Mouse (Mus musculus) CH12.LX (cell line): ENCODE data around the gene Fam168a. TPM values are rescaled to one million over a fixed set of nuclear protein-coding genes. Genes with fewer than 3 reads are reported as not detected.

Experiments
- DNase-seq: peaks from one replicate; pipeline ENCODE4 v3.0.0-alpha.2; 2013; ENCODE audit errors: extremely low read depth
- H3K27ac ChIP-seq: 2 replicates; pipeline ENCODE4 v1.5.1; 2012; ENCODE audit warnings: low read depth, mild to moderate bottlenecking, control low read depth, moderate library complexity; ENCODE audit not compliant: insufficient read depth
- H3K27me3 ChIP-seq: replicated peaks from 2 replicates; pipeline ENCODE3; 2012; ENCODE audit warnings: inconsistent platforms
- H3K36me3 ChIP-seq, 2 experiments: replicated peaks in 1 of 2; 2 replicates each; pipeline versions ENCODE3 to v1.6.1; 2012; ENCODE audit warnings: inconsistent platforms in 1 of 2, low read length in 1 of 2, mild to moderate bottlenecking in 1 of 2, mixed read lengths in 1 of 2, moderate library complexity in 1 of 2; ENCODE audit not compliant: control insufficient read depth in 1 of 2, insufficient read depth in 1 of 2
- H3K4me1 ChIP-seq, 2 experiments: 2 replicates each; pipeline ENCODE4 v1.6.1; 2012; ENCODE audit warnings: inconsistent platforms in 1 of 2, moderate library complexity in 1 of 2; ENCODE audit not compliant: insufficient read depth in 2 of 2, control insufficient read depth in 1 of 2
- H3K4me2 ChIP-seq: 2 replicates; pipeline ENCODE4 v1.6.1; 2012; ENCODE audit warnings: low read depth, mild to moderate bottlenecking, control low read depth; ENCODE audit not compliant: poor library complexity, insufficient read depth, severe bottlenecking
- H3K4me3 ChIP-seq, 3 experiments: fragments of 150-350 bp in 1 of 3; sonication (generic) in 1 of 3; replicated peaks in 1 of 3; 2 replicates each; pipeline versions ENCODE3 to v1.5.1; 2011 to 2012; ENCODE audit warnings: low read depth in 2 of 3, low read length in 2 of 3, mild to moderate bottlenecking in 2 of 3, moderate library complexity in 2 of 3, control low read depth in 1 of 3, improper control_type of control experiment in 1 of 3, inconsistent platforms in 1 of 3, mixed read lengths in 1 of 3; ENCODE audit not compliant: poor library complexity in 1 of 3
- H3K79me2 ChIP-seq: replicated peaks from 2 replicates; pipeline ENCODE4 v1.6.1; 2012; ENCODE audit warnings: mild to moderate bottlenecking, moderate library complexity; ENCODE audit not compliant: control insufficient read depth, poor library complexity, insufficient read depth, severe bottlenecking; ENCODE audit errors: extremely low read depth
- H3K9ac ChIP-seq: 2 replicates; pipeline ENCODE4 v1.6.1; 2012; ENCODE audit warnings: low read depth, mild to moderate bottlenecking, control low read depth, moderate library complexity; ENCODE audit not compliant: insufficient read depth
- H3K9me3 ChIP-seq: replicated peaks from 2 replicates; pipeline ENCODE3; 2012; ENCODE audit warnings: low read length, inconsistent platforms, mixed read lengths
- CHD2 ChIP-seq: IDR thresholded peaks from 2 replicates; pipeline ENCODE4 v1.6.1; 2011; ENCODE audit warnings: low read length, improper control_type of control experiment
- CTCF ChIP-seq, 2 experiments: IDR thresholded peaks in 1 of 2; conservative IDR thresholded peaks in 1 of 2; 2 replicates each; pipeline ENCODE4 v1.5.1; 2011 to 2012; ENCODE audit warnings: low read depth in 2 of 2, low read length in 2 of 2, improper control_type of control experiment in 1 of 2, inconsistent platforms in 1 of 2, mild to moderate bottlenecking in 1 of 2, moderate library complexity in 1 of 2
- E2F4 ChIP-seq: IDR thresholded peaks from 2 replicates; pipeline ENCODE4 v1.6.1; 2011; ENCODE audit warnings: low read depth, low read length, improper control_type of control experiment; ENCODE audit not compliant: insufficient replicate concordance
- ETS1 ChIP-seq: conservative IDR thresholded peaks from 2 replicates; pipeline ENCODE4 v1.6.1; 2012; ENCODE audit warnings: low read depth, mild to moderate bottlenecking, inconsistent platforms, low read length, improper control_type of control experiment, moderate library complexity
- GABPA ChIP-seq: IDR thresholded peaks from 2 replicates; pipeline ENCODE4 v1.6.1; 2012; ENCODE audit warnings: low read depth, low read length, improper control_type of control experiment, inconsistent platforms; ENCODE audit not compliant: insufficient replicate concordance
- JUN ChIP-seq: IDR thresholded peaks from 2 replicates; pipeline ENCODE4 v1.6.1; 2011; ENCODE audit warnings: low read depth, mild to moderate bottlenecking, low read length, improper control_type of control experiment, moderate library complexity; ENCODE audit not compliant: insufficient read depth
- MXI1 ChIP-seq: IDR thresholded peaks from 2 replicates; pipeline ENCODE4 v1.6.1; 2011; ENCODE audit warnings: mild to moderate bottlenecking, low read depth, low read length, improper control_type of control experiment
- MYC ChIP-seq: IDR thresholded peaks from 2 replicates; pipeline ENCODE4 v1.6.1; 2011; ENCODE audit warnings: low read depth, mild to moderate bottlenecking, improper control_type of control experiment, low read length
- NELFE ChIP-seq: IDR thresholded peaks from 2 replicates; pipeline ENCODE4 v1.6.1; 2011; ENCODE audit warnings: low read depth, low read length, improper control_type of control experiment
- NRF1 ChIP-seq: IDR thresholded peaks from 2 replicates; pipeline ENCODE4 v1.6.1; 2014; ENCODE audit warnings: low read depth, mild to moderate bottlenecking, inconsistent platforms, low read length, improper control_type of control experiment, moderate library complexity
- POLR2A ChIP-seq: IDR thresholded peaks from 2 replicates; pipeline ENCODE4 v1.6.1; 2011; ENCODE audit warnings: low read depth, mild to moderate bottlenecking, improper control_type of control experiment, low read length
- POLR2AphosphoS2 ChIP-seq: IDR thresholded peaks from 2 replicates; pipeline ENCODE4 v1.6.1; 2011; ENCODE audit warnings: low read depth, low read length, improper control_type of control experiment
- TCF12 ChIP-seq: IDR thresholded peaks from 2 replicates; pipeline ENCODE4 v1.6.1; 2014; ENCODE audit warnings: low read depth, mild to moderate bottlenecking, inconsistent platforms, low read length, improper control_type of control experiment
- USF2 ChIP-seq: conservative IDR thresholded peaks from 2 replicates; pipeline ENCODE4 v1.6.1; 2011; ENCODE audit warnings: low read depth, low read length, improper control_type of control experiment
- dilution Hi-C: fragments of 300-500 bp; cut with MboI; formaldehyde crosslinking; loops from 2 replicates; pipeline ENCODE4 v1.14.3; 2020; ENCODE audit warnings: low sequenced_read_pairs; ENCODE audit not compliant: extremely low pct_unique_long_range_greater_than_20kb, extremely low pct_ligation_motif_present
- in situ Hi-C: fragments of 300-500 bp; cut with MboI; formaldehyde crosslinking; loops from 3 replicates; pipeline ENCODE4 v1.14.3; 2019; ENCODE audit warnings: low sequenced_read_pairs, low pct_ligation_motif_present, low pct_unique_long_range_greater_than_20kb, mixed read lengths
- polyA plus RNA-seq: library from polyadenylated mRNA; unstranded; fragments of >175 nt; gene quantifications from 2 replicates; pipeline ENCODE4 v1.2.1, GENCODE M21; 2012; ENCODE audit warnings: low read depth; ENCODE audit not compliant: insufficient read length
- total RNA-seq, 2 experiments: library from RNA; depleted of rRNA; stranded (reverse); fragments of 300-350 nt in 1 of 2; fragments of >200 nt in 1 of 2; gene quantifications; 2 replicates each; pipeline ENCODE4 v1.2.3; 2012 to 2014

The Fam168a gene
- total and polyA plus RNA-seq, 3 experiments: 4.0 to 15.0 (median 4.9) TPM

DNA sequence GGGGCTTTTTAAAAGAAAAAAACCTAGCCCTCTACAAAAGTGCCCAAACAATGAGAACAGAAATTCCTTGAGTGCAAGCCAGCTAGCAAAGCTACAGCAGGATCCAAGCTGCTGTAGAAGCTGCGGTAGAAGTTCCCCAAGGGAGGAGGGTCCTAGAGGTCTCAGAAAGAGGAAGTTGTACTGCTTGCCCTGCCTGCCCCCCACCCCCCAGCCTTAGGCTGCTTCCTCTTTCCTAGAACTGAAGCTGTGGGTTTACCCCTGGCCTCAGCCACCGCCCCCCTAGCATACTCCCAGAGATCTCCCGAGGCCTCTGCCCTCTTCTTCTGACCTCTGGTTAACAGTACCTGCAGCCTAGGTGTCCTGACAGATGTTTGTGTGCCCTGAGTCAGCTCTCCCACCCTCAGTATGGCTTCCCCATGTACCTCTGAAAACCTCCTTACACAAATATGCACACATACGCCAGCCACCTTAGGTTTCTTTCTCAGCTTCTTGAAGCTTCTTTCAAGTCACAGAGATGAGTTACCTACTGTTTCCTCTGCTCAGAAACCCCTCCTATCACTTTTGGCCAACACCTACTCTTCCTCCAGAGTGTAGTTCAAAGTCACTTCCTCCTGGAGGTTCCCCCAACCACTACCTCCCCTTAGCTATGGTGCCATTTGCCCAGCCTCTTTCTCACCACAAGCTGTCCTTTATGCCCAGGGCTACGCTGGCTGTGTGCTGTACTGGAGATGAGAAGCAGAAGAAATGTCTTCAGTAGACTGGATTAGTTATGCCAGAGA, 149.5 kb downstream of the Fam168a start (continued):
- TF ChIP-seq CHD2 (peak; percentile 93; the same call in 1 of the 2 replicates), NRF1 (no peak), POLR2AphosphoS2 (no peak), JUN (0 out of 2 replicates have a peak, but pooled peaks have one; percentile 1)
- TF ChIP-seq, all 38 proteins: peak for 20

DNA sequence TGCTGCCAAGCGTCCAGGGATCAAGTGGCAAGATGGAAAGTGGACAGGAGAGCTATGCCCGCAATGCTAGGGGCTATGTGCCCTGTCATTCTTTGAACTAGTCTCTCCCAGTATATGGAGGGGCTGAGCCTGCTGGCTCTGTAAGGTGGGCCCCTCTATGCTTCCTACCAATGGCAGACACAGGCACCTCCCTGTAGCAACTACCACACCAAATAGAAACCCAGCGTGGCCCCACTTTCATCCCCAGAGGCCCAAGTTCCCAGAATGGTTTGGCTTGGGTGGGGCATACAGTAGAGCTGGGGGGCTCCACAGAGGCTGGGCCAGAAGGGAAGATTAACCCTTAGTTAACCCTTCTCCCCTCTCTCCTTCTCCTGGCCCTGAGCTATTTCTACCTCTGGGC, 154.0 kb downstream of the Fam168a start:
- H3K4me3 ChIP-seq: no peak overlapping the region
- dilution Hi-C loops (no loop called here), in situ Hi-C loops (no loop called here)
- TF ChIP-seq CTCF (conservative IDR thresholded peaks at IDR 0.05 in 1 of 2, IDR thresholded peaks at IDR 0.05 in 1 of 2; ENCODE audit: low read depth in 2 of 2, low read length in 2 of 2): no peak
- no peak for TF ChIP-seq E2F4
- TF ChIP-seq JUN: no peak
- H3K9me3 ChIP-seq: no peaks in the 10 kb centered on the region
- H3K27ac ChIP-seq: peak overlapping the region; percentile 65; the same call in 1 of the 2 replicates
- H3K9ac ChIP-seq: no peak overlapping the region; the same call in 1 of the 2 replicates
- H3K36me3 ChIP-seq: peaks cover 0 to 40% of the 10 kb centered on the region in 2 experiments
- H3K4me2 ChIP-seq: peak overlapping the region; percentile 39
- peaks cover 50 to 64% of the 10 kb centered on the region in 2 experiments for H3K4me1 ChIP-seq
- no peaks in the 10 kb centered on the region for H3K27me3 ChIP-seq
- DNase-seq: no peak
- H3K79me2 ChIP-seq: peaks cover 50% of the 10 kb centered on the region

DNA sequence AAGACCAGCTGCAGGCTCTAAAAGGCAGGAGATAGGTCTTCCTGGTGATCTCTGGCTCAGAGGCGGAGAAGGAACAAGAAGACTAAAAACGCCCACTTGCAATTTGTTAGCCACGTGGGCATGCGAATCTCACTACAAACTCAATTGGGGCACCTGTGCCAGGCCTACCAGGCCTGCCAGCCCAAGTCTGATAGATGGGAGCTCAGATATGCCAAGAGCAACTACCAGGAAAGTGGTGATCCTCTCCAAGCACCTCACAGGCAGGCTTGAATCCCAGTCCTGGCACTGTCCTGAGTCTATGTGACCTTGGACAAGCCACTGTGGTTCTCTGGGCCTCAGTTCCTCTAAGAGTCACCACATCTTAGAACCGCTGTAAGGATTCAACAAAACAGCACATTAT, 154.8 kb downstream of the Fam168a start:
- H3K9ac ChIP-seq: peak overlapping the region; percentile 79; the same call in 1 of the 2 replicates
- no peak for TF ChIP-seq MYC
- no peak for TF ChIP-seq TCF12
- no peak for TF ChIP-seq POLR2A
- no peak for TF ChIP-seq ETS1
- TF ChIP-seq USF2: no peak
- no peak for TF ChIP-seq NELFE
- no peak; the same call in none of the 2 replicates for TF ChIP-seq MXI1
- no peak for TF ChIP-seq GABPA
- TF ChIP-seq, all 38 proteins: peak for 0
- H3K4me3 ChIP-seq: peak overlapping the region in 2 of 3 experiments; percentile 2 to 86
- in situ Hi-C loops (no loop called here), dilution Hi-C loops (no loop called here)
- H3K27me3 ChIP-seq: no peaks in the 10 kb centered on the region
- peak overlapping the region; percentile 39 for H3K4me2 ChIP-seq
- no peak for DNase-seq
- H3K79me2 ChIP-seq: peaks cover 50% of the 10 kb centered on the region
- H3K9me3 ChIP-seq: no peaks in the 10 kb centered on the region
- H3K36me3 ChIP-seq: peaks cover 0 to 40% of the 10 kb centered on the region in 2 experiments
- peak overlapping the region; percentile 16; the same call in 1 of the 2 replicates for H3K27ac ChIP-seq
- peaks cover 50 to 60% of the 10 kb centered on the region in 2 experiments for H3K4me1 ChIP-seq
